8 mouse cellular contexts compared by ENCODE assay signal in genomic region chr2:157006511-157007233, GRCm38 (mm10). TPM values are rescaled to one million over a fixed set of nuclear protein-coding genes. Genes with fewer than 3 reads are reported as not detected.
A peak's percentile ranks its signal among the peaks of the same experiment; 100 is the strongest.
DNase-seq lines count a peak whose midpoint lies in the region; ATAC-seq and TF ChIP-seq lines count a peak whose summit lies in the region.

Gene Dsn1 (minus strand): TSS chr2:157007154.

- TF ChIP-seq POLR2A in bone marrow, adult 2 months (IDR thresholded peaks at IDR 0.05; ENCODE audit: borderline replicate concordance, control insufficient read depth, low read depth, low read length): peak; percentile 67; the same call in 1 of the 2 replicates
- TF ChIP-seq POLR2A in limb, embryonic 14.5 days (IDR thresholded peaks at IDR 0.05; ENCODE audit: borderline replicate concordance, extremely low read depth, insufficient read depth, insufficient read length): peak; percentile 46; the same call in 1 of the 2 replicates
- TF ChIP-seq POLR2A in spleen, adult 2 months (IDR thresholded peaks at IDR 0.05; ENCODE audit: low read depth, low read length): no peak; the same call in 1 of the 2 replicates

- no peaks in the 10 kb centered on the region for H3K27me3 ChIP-seq in embryonic facial prominence, embryonic 15.5 days
- no peaks in the 10 kb centered on the region for H3K27me3 ChIP-seq in limb, embryonic 14.5 days (ENCODE audit: control insufficient read depth, insufficient read depth, low read length)
- no peaks in the 10 kb centered on the region for H3K27me3 ChIP-seq in midbrain, embryonic 16.5 days (ENCODE audit: control insufficient read depth, insufficient read depth, low read depth, low read length)
- no peaks in the 10 kb centered on the region for H3K27me3 ChIP-seq in spleen, adult 2 months (ENCODE audit: control insufficient read depth, insufficient read depth, low read length)

- peak within 1 kb of the TSS; percentile 81 for H3K4me2 ChIP-seq in embryonic facial prominence, embryonic 15.5 days (replicated peaks)
- peak within 1 kb of the TSS; percentile 77 for H3K4me2 ChIP-seq in limb, embryonic 14.5 days (replicated peaks; ENCODE audit: low read depth, low read length, severe bottlenecking)
- peak within 1 kb of the TSS; percentile 99 for H3K4me2 ChIP-seq in midbrain, embryonic 16.5 days (ENCODE audit: low read length)

- peak within 1 kb of the TSS; percentile 65 for H3K9ac ChIP-seq in embryonic facial prominence, embryonic 15.5 days
- H3K9ac ChIP-seq in limb, embryonic 14.5 days (ENCODE audit: low read depth, low read length, severe bottlenecking): peak within 1 kb of the TSS; percentile 73
- H3K9ac ChIP-seq in midbrain, embryonic 16.5 days (ENCODE audit: low read depth, low read length): peak within 1 kb of the TSS; percentile 79

- peaks cover 6% of the 10 kb centered on the region for H3K4me1 ChIP-seq in bone marrow, adult 2 months (ENCODE audit: control insufficient read depth, insufficient read depth, low read length)
- H3K4me1 ChIP-seq in embryonic facial prominence, embryonic 15.5 days: peaks cover 30% of the 10 kb centered on the region
- peaks cover 23% of the 10 kb centered on the region for H3K4me1 ChIP-seq in limb, embryonic 14.5 days (ENCODE audit: control insufficient read depth, insufficient read depth, low read length)
- H3K4me1 ChIP-seq in midbrain, embryonic 16.5 days (ENCODE audit: control insufficient read depth, insufficient read depth, low read length): peaks cover 11% of the 10 kb centered on the region
- peaks cover 5% of the 10 kb centered on the region; the same call in 1 of the 2 replicates for H3K4me1 ChIP-seq in spleen, adult 2 months (ENCODE audit: control insufficient read depth, insufficient read depth, insufficient read length)

- H3K27ac ChIP-seq in bone marrow, adult 2 months (ENCODE audit: control insufficient read depth, insufficient read depth, low read depth, low read length, poor library complexity): peak within 1 kb of the TSS; percentile 56
- peak within 1 kb of the TSS; percentile 78 for H3K27ac ChIP-seq in embryonic facial prominence, embryonic 15.5 days (replicated peaks)
- H3K27ac ChIP-seq in limb, embryonic 14.5 days (replicated peaks; ENCODE audit: low read depth, low read length): peak within 1 kb of the TSS; percentile 75
- peak within 1 kb of the TSS; percentile 76 for H3K27ac ChIP-seq in midbrain, embryonic 16.5 days (ENCODE audit: low read length)
- 0 out of 2 replicates have a peak within 1 kb of the TSS, but pooled peaks have one; percentile 39 for H3K27ac ChIP-seq in spleen, adult 2 months (ENCODE audit: insufficient read depth, low read length)

- peak; percentile 94 for DNase-seq in A20 (ENCODE audit: low read depth, low spot score)
- DNase-seq in heart, adult 9 months (ENCODE audit: low spot score in 2 of 2): peak; percentile 83 to 86
- DNase-seq in kidney, adult 9 months: peak; percentile 90
- DNase-seq in limb, embryonic 14.5 days (ENCODE audit: low spot score): peak; percentile 78
- peak; percentile 71 to 87 for DNase-seq in spleen, adult 2 months (ENCODE audit: low read depth in 1 of 2, low spot score in 2 of 2)

- H3K36me3 ChIP-seq in embryonic facial prominence, embryonic 15.5 days: peaks cover 13% of the 10 kb centered on the region
- H3K36me3 ChIP-seq in limb, embryonic 14.5 days (ENCODE audit: control insufficient read depth, insufficient read depth, low read length): peaks cover 14% of the 10 kb centered on the region
- no peaks in the 10 kb centered on the region for H3K36me3 ChIP-seq in midbrain, embryonic 16.5 days (ENCODE audit: control insufficient read depth, insufficient read depth, low read length)
- H3K36me3 ChIP-seq in spleen, adult 2 months (ENCODE audit: control insufficient read depth, insufficient read depth, low read length): no peaks in the 10 kb centered on the region

- TF ChIP-seq CTCF in bone marrow, adult 2 months (IDR thresholded peaks at IDR 0.05; ENCODE audit: control insufficient read depth, insufficient read depth, low read length): no peak
- no peak for TF ChIP-seq CTCF in spleen, adult 2 months (IDR thresholded peaks at IDR 0.05; ENCODE audit: extremely low read depth, insufficient read depth, insufficient read length, insufficient replicate concordance)

- peak within 1 kb of the TSS; percentile 98 for H3K4me3 ChIP-seq in bone marrow, adult 2 months (replicated peaks; ENCODE audit: control insufficient read depth, low read depth, low read length)
- H3K4me3 ChIP-seq in embryonic facial prominence, embryonic 15.5 days (replicated peaks): peak within 1 kb of the TSS; percentile 60
- H3K4me3 ChIP-seq in limb, embryonic 14.5 days (replicated peaks; ENCODE audit: low read length): peak within 1 kb of the TSS; percentile 76
- H3K4me3 ChIP-seq in midbrain, embryonic 16.5 days (ENCODE audit: low read depth, low read length): peak within 1 kb of the TSS; percentile 60
- peak within 1 kb of the TSS; percentile 75 for H3K4me3 ChIP-seq in spleen, adult 2 months (ENCODE audit: extremely low read depth, insufficient read depth, insufficient read length)

- under 1% methylated on average over 56 of the region's 56 CpGs for WGBS in bone marrow, adult 2 months
- WGBS in embryonic facial prominence, embryonic 15.5 days: under 1% methylated on average over 56 of the region's 56 CpGs
- WGBS in limb, embryonic 14.5 days: under 1% methylated on average over 44 of the region's 56 CpGs
- under 1% methylated on average over 53 of the region's 56 CpGs for WGBS in midbrain, embryonic 16.5 days
- WGBS in spleen, adult 2 months: under 1% methylated on average over 56 of the region's 56 CpGs

- H3K9me3 ChIP-seq in embryonic facial prominence, embryonic 15.5 days (replicated peaks): no peaks in the 10 kb centered on the region
- H3K9me3 ChIP-seq in limb, embryonic 14.5 days (ENCODE audit: control insufficient read depth, low read length): no peaks in the 10 kb centered on the region
- H3K9me3 ChIP-seq in midbrain, embryonic 16.5 days (replicated peaks; ENCODE audit: control insufficient read depth, low read length, poor library complexity, severe bottlenecking): no peaks in the 10 kb centered on the region

- ATAC-seq in embryonic facial prominence, embryonic 15.5 days (ENCODE audit: insufficient number of reproducible peaks, low FRiP score, low TSS enrichment, low read depth): peak; percentile 73
- peak; percentile 81 for ATAC-seq in limb, embryonic 14.5 days (ENCODE audit: low FRiP score, low read depth)
- ATAC-seq in midbrain, embryonic 16.5 days: peak; percentile 74

RNA-seq across cellular contexts. Expression of gene Dsn1, which starts in this region (rescaled TPM):
- 13.9 and 17.2 TPM in 2 replicates for polyA plus RNA-seq in bone marrow, adult 2 months (2011; ENCODE audit: insufficient read depth, insufficient read length, low replicate concordance, missing spikeins)
- polyA plus RNA-seq in embryonic facial prominence, embryonic 15.5 days (2015; fragmentation: Nextera tagmentation; extraction: Ambion mirVana): 27.5 and 28.2 TPM in 2 replicates
- polyA plus RNA-seq in limb, embryonic 14.5 days (2012; rRNA removed): 27.2 and 32.9 TPM in 2 replicates
- 30.2 and 33.5 TPM in 2 replicates for polyA plus RNA-seq in limb, embryonic 14.5 days (2014; fragmentation: Nextera tagmentation; extraction: Ambion mirVana)
- 7.0 and 9.5 TPM in 2 replicates for polyA plus RNA-seq in midbrain, embryonic 16.5 days (2015; fragmentation: Nextera tagmentation; extraction: Ambion mirVana)
- polyA plus RNA-seq in spleen, adult 2 months (2012; rRNA removed): 2.8 and 2.9 TPM in 2 replicates

Comparison
In these comparisons a context has a peak if more than half of its experiments do, and no peak if none do; other contexts are left out.
1. Peak in every context shown above with its lines: DNase-seq, ATAC-seq, H3K4me3 ChIP-seq and H3K27ac ChIP-seq.